9 mouse cellular contexts compared by ENCODE assay signal in genomic region chr12:41483593-41484451, GRCm38 (mm10). TPM values are rescaled to one million over a fixed set of nuclear protein-coding genes. Genes with fewer than 3 reads are reported as not detected.
DNase-seq lines count a peak whose midpoint lies in the region; ATAC-seq and TF ChIP-seq lines count a peak whose summit lies in the region.
"Had no signal": no experiment of that assay in that cellular context is flagged by ENCODE, and none has a peak within 500 bp of the region (broad histone marks: within the 10 kb centered on the region; RNA-seq: fewer than 3 reads in every experiment).

No protein-coding gene starts in this region.

- 11% methylated on average over 23 of the region's 23 CpGs for WGBS in kidney, adult 2 months
- WGBS in midbrain, embryonic 13.5 days, result 31% methylated on average over 23 of the region's 23 CpGs

- ATAC-seq in midbrain, embryonic 13.5 days, result no peak

- H3K36me3 ChIP-seq in kidney, adult 2 months (ENCODE audit: control insufficient read depth, insufficient read depth, low read length), result no peaks in the 10 kb centered on the region
- H3K36me3 ChIP-seq in midbrain, embryonic 13.5 days, result no peaks in the 10 kb centered on the region
- H3K36me3 ChIP-seq: G1E had no signal

- no peaks in the 10 kb centered on the region; the same call in 1 of the 2 replicates for H3K4me1 ChIP-seq in kidney, adult 2 months (ENCODE audit: control insufficient read depth, insufficient read depth, low read length)
- peaks cover 2% of the 10 kb centered on the region; the same call in 1 of the 2 replicates for H3K4me1 ChIP-seq in bone marrow macrophage, adult 2 months (ENCODE audit: control insufficient read depth, insufficient read depth, low read length)
- no peaks in the 10 kb centered on the region for H3K4me1 ChIP-seq in embryonic fibroblast, embryonic 13.5 days (ENCODE audit: control insufficient read depth, insufficient read depth, low read length)
- peaks cover 29% of the 10 kb centered on the region for H3K4me1 ChIP-seq in midbrain, embryonic 13.5 days (replicated peaks)

- H3K27ac ChIP-seq in kidney, adult 2 months (ENCODE audit: insufficient read depth, low read depth, low read length), result no peak overlapping the region
- no peak overlapping the region for H3K27ac ChIP-seq in bone marrow macrophage, adult 2 months (ENCODE audit: insufficient read depth, low read depth, low read length)
- H3K27ac ChIP-seq in embryonic fibroblast, embryonic 13.5 days (ENCODE audit: insufficient read depth, low read length), result no peak overlapping the region
- H3K27ac ChIP-seq in layer of hippocampus, adult 2 months, result peak overlapping the region; percentile 88
- peak overlapping the region; percentile 94 for H3K27ac ChIP-seq in midbrain, embryonic 13.5 days

- no peaks in the 10 kb centered on the region for H3K9me3 ChIP-seq in midbrain, embryonic 13.5 days
- H3K9me3 ChIP-seq: G1E had no signal

- peak overlapping the region; percentile 64 for H3K4me2 ChIP-seq in midbrain, embryonic 13.5 days (replicated peaks)

- peak overlapping the region; percentile 38 for H3K4me3 ChIP-seq in kidney, adult 2 months (ENCODE audit: insufficient read depth, low read depth, low read length)
- peak overlapping the region; percentile 14; the same call in 1 of the 2 replicates for H3K4me3 ChIP-seq in bone marrow macrophage, adult 2 months (ENCODE audit: insufficient read depth, low read length)
- H3K4me3 ChIP-seq in embryonic fibroblast, embryonic 13.5 days (ENCODE audit: insufficient read depth, low read length), result peak overlapping the region; percentile 45
- H3K4me3 ChIP-seq in layer of hippocampus, adult 2 months, result peak overlapping the region; percentile 91
- peak overlapping the region; percentile 57 for H3K4me3 ChIP-seq in midbrain, embryonic 13.5 days (replicated peaks)

- no peak for TF ChIP-seq CTCF in kidney, adult 2 months (conservative IDR thresholded peaks at IDR 0.05; ENCODE audit: insufficient read depth, insufficient read length, low read depth, low read length)
- no peak for TF ChIP-seq CTCF in bone marrow macrophage, adult 2 months (IDR thresholded peaks at IDR 0.05; ENCODE audit: low read depth, low read length)
- no peak for TF ChIP-seq CTCF in embryonic fibroblast, embryonic 13.5 days (IDR thresholded peaks at IDR 0.05; ENCODE audit: borderline replicate concordance, insufficient read depth, low read length)
- no peak for TF ChIP-seq CTCF in layer of hippocampus, adult 2 months (conservative IDR thresholded peaks at IDR 0.05)

- peak overlapping the region; percentile 83 for H3K9ac ChIP-seq in midbrain, embryonic 13.5 days (replicated peaks)

- DNase-seq in kidney, adult 2 months, result no peak
- DNase-seq in kidney, postnatal 10 days, result no peak
- peak; percentile 24 to 29 for DNase-seq in layer of hippocampus, adult 2 months (ENCODE audit: low spot score in 2 of 2)
- DNase-seq in thymus, postnatal 36 days, result no peak
- no peak for DNase-seq in testis, postnatal 10 days (ENCODE audit: low spot score)

- no peak for TF ChIP-seq POLR2A in kidney, adult 2 months (IDR thresholded peaks at IDR 0.05; ENCODE audit: low read depth, low read length)
- no peak for TF ChIP-seq POLR2A in bone marrow macrophage, adult 2 months (IDR thresholded peaks at IDR 0.05; ENCODE audit: borderline replicate concordance, low read depth, low read length)
- TF ChIP-seq POLR2A in embryonic fibroblast, embryonic 13.5 days (IDR thresholded peaks at IDR 0.05; ENCODE audit: low read depth, low read length), result no peak

- H3K27me3 ChIP-seq in kidney, adult 2 months (replicated peaks; ENCODE audit: control insufficient read depth, insufficient read depth, low read length), result peaks cover 3% of the 10 kb centered on the region
- H3K27me3 ChIP-seq in midbrain, embryonic 13.5 days, result no peaks in the 10 kb centered on the region

RNA-seq across cellular contexts. Expression of gene Lrrn3, which starts 2.4 kb away (rescaled TPM):
- 0.20 and 0.33 TPM in 2 replicates for polyA plus RNA-seq in kidney, adult 2 months (2012; rRNA removed)
- polyA plus RNA-seq in bone marrow macrophage, adult 2 months (2012; ENCODE audit: insufficient read depth, insufficient read length, missing spikeins), result not detected in 2 replicates
- polyA plus RNA-seq in embryonic fibroblast, embryonic 13.5 days (2011; ENCODE audit: insufficient read length, low read depth, missing spikeins), result 5.0 and 14.2 TPM in 2 replicates
- total RNA-seq in layer of hippocampus, adult 2 months (2021), result 10 to 100 TPM; 63.6 to 70.4 TPM
- polyA plus RNA-seq in midbrain, embryonic 13.5 days (2015; fragmentation: Nextera tagmentation; extraction: Ambion mirVana), result 78.4 and 82.4 TPM in 2 replicates
- polyA plus RNA-seq: G1E had no signal

Comparison
In these comparisons a context has a peak if more than half of its experiments do, and no peak if none do; other contexts are left out.
1. DNase-seq: peak in layer of hippocampus, adult 2 months (2 of 2); none in kidney, adult 2 months (single experiment), kidney, postnatal 10 days (single experiment), thymus, postnatal 36 days (0 of 2) and testis, postnatal 10 days (single experiment).
2. H3K27ac ChIP-seq: peak in layer of hippocampus, adult 2 months (single experiment) and midbrain, embryonic 13.5 days (single experiment); none in kidney, adult 2 months (single experiment), bone marrow macrophage, adult 2 months (single experiment) and embryonic fibroblast, embryonic 13.5 days (single experiment).
3. H3K4me3 ChIP-seq: peak in every context shown above with its lines; median percentile 91 in layer of hippocampus, adult 2 months; 57 in midbrain, embryonic 13.5 days; 45 in embryonic fibroblast, embryonic 13.5 days; 38 in kidney, adult 2 months; 14 in bone marrow macrophage, adult 2 months.